Mouse (Mus musculus): ENCODE results near the gene Ccnt1.

The Ccnt1 gene

GRCm38 (mm10) chr15:98510438-98511385, 60.0 kb downstream of the Ccnt1 start:
- peak; percentile 80 for DNase-seq (ENCODE audit: low read depth)

DNA sequence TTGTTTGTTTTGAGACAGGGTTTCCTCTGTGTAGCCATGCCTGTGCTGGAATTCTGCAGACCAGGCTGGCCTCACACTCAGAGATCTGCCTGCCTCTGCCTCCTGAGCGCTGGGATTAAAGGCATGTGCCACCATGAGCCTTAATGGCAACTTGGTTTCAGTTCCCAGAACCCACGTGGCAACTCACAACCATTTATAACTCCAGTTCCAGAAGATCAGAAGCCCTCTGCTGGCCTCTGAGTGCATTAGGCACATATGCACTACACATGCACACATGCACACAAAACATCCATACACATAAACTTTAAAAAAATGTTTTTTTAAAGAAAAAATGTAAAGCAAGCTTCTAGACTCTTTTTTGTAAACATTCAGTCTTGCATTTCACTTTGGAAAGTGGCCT, 61.3 kb downstream of the Ccnt1 start:
- no peak for DNase-seq (ENCODE audit: low read depth)

DNA sequence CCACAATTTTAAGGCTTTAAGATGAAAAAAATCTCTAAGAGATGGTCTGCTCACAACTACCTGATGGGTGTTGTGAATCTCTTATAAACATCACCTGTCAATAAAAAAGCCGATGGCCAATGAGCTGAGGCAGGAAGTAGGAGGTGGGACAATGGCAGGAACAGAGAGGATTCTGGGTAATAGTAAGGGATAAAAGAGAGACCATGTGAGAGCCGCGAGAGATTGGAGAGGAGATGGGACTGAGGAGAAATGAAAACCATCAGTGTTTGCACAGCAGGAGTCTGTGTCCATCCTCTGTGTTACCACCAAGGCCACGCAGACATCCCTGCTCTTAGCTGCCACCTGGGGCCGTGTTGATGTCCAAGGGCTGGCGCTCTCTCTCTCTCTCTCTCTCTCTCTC, 63.4 kb downstream of the Ccnt1 start:
- peak; percentile 52 for DNase-seq (ENCODE audit: low read depth)

- DNase-seq (ENCODE audit: low read depth), result peak; percentile 83
These were observed 64.3 kb downstream of the Ccnt1 start for GRCm38 (mm10) chr15:98506253-98506957.

GRCm38 (mm10) chr15:98504514-98504913, 66.2 kb downstream of the Ccnt1 start:
- peak; percentile 81 for DNase-seq (ENCODE audit: low read depth)

DNA sequence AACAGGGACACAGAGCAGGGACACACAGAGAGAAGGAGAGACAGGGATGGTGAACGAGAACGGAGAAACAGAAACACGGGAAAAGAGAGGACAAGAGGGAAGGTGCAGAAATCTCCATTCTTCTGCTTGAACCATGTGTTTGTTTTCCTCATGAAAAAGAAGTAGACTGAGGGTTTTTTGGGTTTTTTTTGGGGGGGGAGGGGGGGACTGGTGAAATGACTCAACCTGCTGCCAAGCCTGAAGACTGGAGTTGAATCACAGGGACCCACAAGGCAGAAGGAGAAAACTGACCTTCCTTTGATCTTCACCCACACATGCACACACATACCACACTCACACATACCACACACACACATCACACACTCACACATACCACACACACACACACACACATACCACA, 67.4 kb downstream of the Ccnt1 start:
- no peak for DNase-seq (ENCODE audit: low read depth)

DNA sequence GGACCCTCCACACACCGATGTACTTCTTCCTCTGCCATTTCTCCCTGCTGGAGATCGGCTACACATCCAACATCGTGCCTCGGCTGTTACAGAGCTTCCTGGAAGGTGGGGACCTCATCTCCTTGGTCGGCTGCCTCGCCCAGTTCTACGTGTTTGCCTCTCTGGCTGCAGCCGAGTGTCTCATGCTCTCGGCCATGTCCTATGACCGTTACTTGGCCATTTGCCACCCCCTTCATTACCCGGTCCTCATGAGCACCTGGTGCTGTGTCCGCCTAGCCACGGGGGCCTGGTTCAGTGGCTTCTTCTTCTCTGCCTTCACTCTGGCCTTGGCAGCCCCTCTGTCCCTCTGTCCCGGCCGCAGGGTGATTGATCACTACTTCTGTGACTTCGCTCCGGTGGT, 73.1 kb downstream of the Ccnt1 start:
- no peak for DNase-seq (ENCODE audit: low read depth)

- DNase-seq (ENCODE audit: low read depth), result no peak
These were observed 78.6 kb downstream of the Ccnt1 start, which contains the start of gene Olfr279 for GRCm38 (mm10) chr15:98492102-98492501. Olfr279 (plus strand) TSS chr15:98492402.

DNA sequence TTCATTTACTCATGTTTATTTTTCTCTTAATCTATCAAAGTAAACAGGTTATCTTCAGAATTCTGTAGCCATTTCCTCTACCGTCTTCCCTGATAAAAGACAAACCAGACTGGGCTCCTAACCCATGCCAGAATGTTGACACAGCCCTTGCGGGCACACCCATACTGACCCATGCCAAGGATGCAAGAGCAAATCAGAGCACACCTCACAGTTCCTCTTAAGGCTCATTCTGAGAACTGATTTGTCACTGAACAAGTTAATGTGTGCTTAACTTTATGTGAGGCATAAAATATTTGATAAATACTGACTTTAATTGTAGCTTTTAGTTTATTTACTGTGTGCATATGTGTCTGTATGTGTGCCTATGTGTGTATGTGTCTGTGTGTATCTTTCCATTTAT, 79.4 kb downstream of the Ccnt1 start:
- DNase-seq (ENCODE audit: low read depth), result no peak

Measured in 416B (cell line).